Mouse (Mus musculus) bone marrow, adult 2 months (tissue): ENCODE measurements around the gene Grb2. TPM values are rescaled to one million over a fixed set of nuclear protein-coding genes. Genes with fewer than 3 reads are reported as not detected.

Experiments
- H3K27ac ChIP-seq: fragments of 200-500 bp; 2 replicates; pipeline ENCODE4 v1.5.1; 2012; ENCODE audit warnings: low read depth, mild to moderate bottlenecking, control low read depth, inconsistent platforms, low read length; ENCODE audit not compliant: control insufficient read depth, poor library complexity, insufficient read depth
- H3K4me1 ChIP-seq: fragments of 200-500 bp; 2 replicates; pipeline ENCODE4 v1.6.1; 2011; ENCODE audit warnings: low read length; ENCODE audit not compliant: control insufficient read depth, insufficient read depth
- H3K4me3 ChIP-seq: fragments of 200-500 bp; replicated peaks from 2 replicates; pipeline ENCODE3; 2011; ENCODE audit warnings: mild to moderate bottlenecking, low read depth, low read length, control low read depth; ENCODE audit not compliant: control insufficient read depth
- CTCF ChIP-seq: fragments of 200-500 bp; IDR thresholded peaks from 2 replicates; pipeline ENCODE4 v1.5.1; 2011; ENCODE audit warnings: low read length, control low read depth; ENCODE audit not compliant: control insufficient read depth, insufficient read depth
- POLR2A ChIP-seq: fragments of 200-500 bp; IDR thresholded peaks from 2 replicates; pipeline ENCODE4 v1.6.1; 2011; ENCODE audit warnings: low read depth, mild to moderate bottlenecking, control low read depth, low read length, borderline replicate concordance; ENCODE audit not compliant: control insufficient read depth
- WGBS: fragments of 180-500 bp; shearing (Covaris S2); methylation state at CpG from one replicate; pipeline ENCODE4 v1.1.7; 2018; 5-methylcytosine and 5-hydroxymethylcytosine counted together
- polyA plus RNA-seq: library from polyadenylated mRNA; stranded (reverse); fragments of >200 nt; gene quantifications from 2 replicates; pipeline ENCODE4 v1.2.4, GENCODE M21; 2011; ENCODE audit warnings: low replicate concordance; ENCODE audit not compliant: missing spikeins, insufficient read depth, insufficient read length

Grb2 gene
- 35.9 and 53.6 TPM in 2 replicates for polyA plus RNA-seq

GRCm38 (mm10) chr11:115708209-115708876 lies at the start of gene Grb2:
TSS of gene Grb2 (minus strand) at chr11:115708597.
- H3K4me1 ChIP-seq: peaks cover 7% of the 10 kb centered on the region; the same call in 1 of the 2 replicates
- WGBS: under 1% methylated on average over 72 of the region's 91 CpGs
- peak; percentile 86; the same call in 1 of the 2 replicates for TF ChIP-seq POLR2A
- TF ChIP-seq CTCF: no peak

GRCm38 (mm10) chr11:115753485-115753884 lies 45.1 kb upstream of the Grb2 start:
- WGBS: 77% methylated on average over 4 of the region's 4 CpGs
- no peak for TF ChIP-seq CTCF
- TF ChIP-seq POLR2A: no peak
- no peak overlapping the region for H3K4me3 ChIP-seq
- H3K27ac ChIP-seq: no peak overlapping the region
- H3K4me1 ChIP-seq: no peaks in the 10 kb centered on the region; the same call in 1 of the 2 replicates

More at GRCm38 (mm10) chr11:115708209-115708876, at the start of gene Grb2:
- H3K27ac ChIP-seq: peak within 1 kb of the TSS; percentile 99
- peak within 1 kb of the TSS; percentile 75 for H3K4me3 ChIP-seq

- no peaks in the 10 kb centered on the region; the same call in 1 of the 2 replicates for H3K4me1 ChIP-seq
- TF ChIP-seq POLR2A (no peak), CTCF (no peak)
- WGBS: 90% methylated on average over 7 of the region's 7 CpGs
- H3K4me3 ChIP-seq: no peak overlapping the region
- H3K27ac ChIP-seq: no peak overlapping the region
These were observed 44.3 kb upstream of the Grb2 start for GRCm38 (mm10) chr11:115752653-115753052.

- TF ChIP-seq CTCF: no peak
- TF ChIP-seq POLR2A: no peak
- H3K27ac ChIP-seq: no peak overlapping the region
- no peaks in the 10 kb centered on the region; the same call in 1 of the 2 replicates for H3K4me1 ChIP-seq
- 42% methylated on average over 2 of the region's 2 CpGs for WGBS
- H3K4me3 ChIP-seq: no peak overlapping the region
These were observed 43.3 kb upstream of the Grb2 start for GRCm38 (mm10) chr11:115751725-115752124.

GRCm38 (mm10) chr11:115749834-115750233 lies 41.4 kb upstream of the Grb2 start:
- WGBS: 87% methylated on average over 5 of the region's 5 CpGs
- H3K4me1 ChIP-seq: no peaks in the 10 kb centered on the region; the same call in 1 of the 2 replicates
- no peak overlapping the region for H3K4me3 ChIP-seq
- TF ChIP-seq POLR2A: no peak
- no peak for TF ChIP-seq CTCF
- H3K27ac ChIP-seq: no peak overlapping the region

GRCm38 (mm10) chr11:115747351-115747750 lies 39.0 kb upstream of the Grb2 start:
- TF ChIP-seq POLR2A (no peak), CTCF (no peak)
- Histone ChIP-seq H3K4me3 (no peak overlapping the region), H3K27ac (no peak overlapping the region), H3K4me1 (no peaks in the 10 kb centered on the region; the same call in 1 of the 2 replicates)
- WGBS: 2% methylated on average over 15 of the region's 15 CpGs

- 24% methylated on average over 8 of the region's 8 CpGs for WGBS
- no peak overlapping the region for H3K4me3 ChIP-seq
These were observed 38.4 kb upstream of the Grb2 start for GRCm38 (mm10) chr11:115746762-115747161.

GRCm38 (mm10) chr11:115746109-115746508 lies 37.7 kb upstream of the Grb2 start:
- Histone ChIP-seq H3K27ac (no peak overlapping the region), H3K4me1 (no peaks in the 10 kb centered on the region; the same call in 1 of the 2 replicates), H3K4me3 (no peak overlapping the region)
- no peak for TF ChIP-seq POLR2A
- TF ChIP-seq CTCF: no peak
- WGBS: 73% methylated on average over 1 of the region's 1 CpGs

More at GRCm38 (mm10) chr11:115746762-115747161, 38.4 kb upstream of the Grb2 start:
- Histone ChIP-seq H3K4me1 (no peaks in the 10 kb centered on the region; the same call in 1 of the 2 replicates), H3K27ac (no peak overlapping the region)
- TF ChIP-seq CTCF (no peak), POLR2A (no peak)
